In genomic region chrX:38576078-38576477, GRCm38 (mm10) we compare ENCODE assay signal across 8 mouse cellular contexts. TPM values are rescaled to one million over a fixed set of nuclear protein-coding genes. Genes with fewer than 3 reads are reported as not detected.
DNase-seq lines count a peak whose midpoint lies in the region; ATAC-seq lines count a peak whose summit lies in the region.

TSS of gene Cul4b (minus strand) at chrX:38576196.

- H3K4me2 ChIP-seq in intestine, embryonic 15.5 days (replicated peaks) = no peak within 1 kb of the TSS

- H3K36me3 ChIP-seq in intestine, embryonic 15.5 days = no peaks in the 10 kb centered on the region

- H3K27me3 ChIP-seq in intestine, embryonic 15.5 days (replicated peaks) = no peaks in the 10 kb centered on the region

- no peak within 1 kb of the TSS for H3K9ac ChIP-seq in intestine, embryonic 15.5 days

- no peak for ATAC-seq in granulocyte monocyte progenitor cell, adult 5-6 weeks (replicated peaks; ENCODE audit: poor library complexity, severe bottlenecking)
- ATAC-seq in intestine, embryonic 15.5 days = no peak
- peak; percentile 97 for ATAC-seq in megakaryocyte-erythroid progenitor cell, adult 5-6 weeks (replicated peaks; ENCODE audit: low FRiP score, low TSS enrichment, poor library complexity, severe bottlenecking)

- no peak for DNase-seq in gastrocnemius, postnatal 4 days (ENCODE audit: low spot score in 2 of 2)
- DNase-seq in gastrocnemius, adult 8-10 months (ENCODE audit: low spot score in 2 of 2) = no peak
- no peak for DNase-seq in adrenal gland, postnatal 25 days
- DNase-seq in cerebellum, adult 8-10 months = no peak
- no peak for DNase-seq in thymus, adult 18-20 months

- no peaks in the 10 kb centered on the region for H3K9me3 ChIP-seq in intestine, embryonic 15.5 days

- WGBS in intestine, embryonic 15.5 days = 82% methylated on average over 15 of the region's 15 CpGs

- no peak within 1 kb of the TSS for H3K4me3 ChIP-seq in intestine, embryonic 15.5 days (replicated peaks)

- H3K27ac ChIP-seq in intestine, embryonic 15.5 days = no peak within 1 kb of the TSS

- no peaks in the 10 kb centered on the region for H3K4me1 ChIP-seq in intestine, embryonic 15.5 days (replicated peaks)

RNA-seq across cellular contexts. Expression of gene Cul4b, which starts in this region (rescaled TPM):
- 10 to 100 TPM; 19.8 to 21.2 TPM for total RNA-seq in gastrocnemius, postnatal 4 days (2021)
- total RNA-seq in gastrocnemius, adult 8-10 months (2022) = 1 to 10 TPM; 7.9 to 9.3 (median 8.5) TPM
- 38.4 and 46.1 TPM in 2 replicates for total RNA-seq in adrenal gland, postnatal 25 days (2021)
- 38.5 and 39.3 TPM in 2 replicates for total RNA-seq in granulocyte monocyte progenitor cell, adult 5-6 weeks (2014; fragmentation: Nextera tagmentation)
- total RNA-seq in granulocyte monocyte progenitor cell, adult 5-6 weeks (2017) = 50.1 and 75.2 TPM in 2 replicates
- polyA plus RNA-seq in intestine, embryonic 15.5 days (2015; fragmentation: Nextera tagmentation; extraction: Ambion mirVana) = 24.7 and 29.3 TPM in 2 replicates
- total RNA-seq in megakaryocyte-erythroid progenitor cell, adult 5-6 weeks (2014; fragmentation: Nextera tagmentation) = 33.4 and 37.3 TPM in 2 replicates
- total RNA-seq in megakaryocyte-erythroid progenitor cell, adult 5-6 weeks (2017) = 72.7 and 79.1 TPM in 2 replicates
